Mouse (Mus musculus) ES-Bruce4 (cell line): ENCODE measurements around the gene Mast1.

Source experiments
- CTCF ChIP-seq: IDR thresholded peaks from one replicate; pipeline ENCODE4 v1.8.1; 2011; ENCODE audit warnings: low read depth, low read length
- EP300 ChIP-seq: IDR thresholded peaks from 2 replicates; pipeline ENCODE4 v1.6.1; 2011; ENCODE audit warnings: low read depth, low read length; ENCODE audit not compliant: insufficient read depth
- POLR2A ChIP-seq: IDR thresholded peaks from one replicate; pipeline ENCODE4 v1.8.1; 2011; ENCODE audit warnings: low read length; ENCODE audit not compliant: insufficient read depth

GRCm38 (mm10) chr8:84918646-84919045 lies 18.5 kb downstream of the Mast1 start:
- TF ChIP-seq POLR2A (no peak), CTCF (no peak), EP300 (no peak)
